Mouse (Mus musculus): Measurements from ENCODE around the gene Gys2. TPM values are rescaled to one million over a fixed set of nuclear protein-coding genes. Genes with fewer than 3 reads are reported as not detected.

The Gys2 gene
- polyA plus RNA-seq, 1 experiment from 2014 or later: 21.3 TPM

- H3K36me3 ChIP-seq (ENCODE audit: control insufficient read depth, insufficient read depth, low read length): no peaks in the 10 kb centered on the region
- no peak overlapping the region for H3K27ac ChIP-seq (ENCODE audit: low read depth, low read length)
- H3K9ac ChIP-seq (ENCODE audit: low read depth, low read length): no peak overlapping the region
- H3K4me2 ChIP-seq: no peak overlapping the region
- no peaks in the 10 kb centered on the region for H3K4me1 ChIP-seq (replicated peaks; ENCODE audit: control insufficient read depth, insufficient read depth, low read length)
- no peak for ATAC-seq (replicated peaks; ENCODE audit: low FRiP score)
- no peak overlapping the region for H3K4me3 ChIP-seq (ENCODE audit: low read depth, low read length)
- no peak for DNase-seq (ENCODE audit: low spot score)
- no peaks in the 10 kb centered on the region for H3K27me3 ChIP-seq (replicated peaks; ENCODE audit: control insufficient read depth, insufficient read depth, low read length)
- 71% methylated on average over 7 of the region's 7 CpGs for WGBS
- H3K9me3 ChIP-seq (ENCODE audit: control insufficient read depth, low read length): no peaks in the 10 kb centered on the region
Measured at GRCm38 (mm10) chr6:142424976-142425375, 47.9 kb downstream of the Gys2 start.

DNA sequence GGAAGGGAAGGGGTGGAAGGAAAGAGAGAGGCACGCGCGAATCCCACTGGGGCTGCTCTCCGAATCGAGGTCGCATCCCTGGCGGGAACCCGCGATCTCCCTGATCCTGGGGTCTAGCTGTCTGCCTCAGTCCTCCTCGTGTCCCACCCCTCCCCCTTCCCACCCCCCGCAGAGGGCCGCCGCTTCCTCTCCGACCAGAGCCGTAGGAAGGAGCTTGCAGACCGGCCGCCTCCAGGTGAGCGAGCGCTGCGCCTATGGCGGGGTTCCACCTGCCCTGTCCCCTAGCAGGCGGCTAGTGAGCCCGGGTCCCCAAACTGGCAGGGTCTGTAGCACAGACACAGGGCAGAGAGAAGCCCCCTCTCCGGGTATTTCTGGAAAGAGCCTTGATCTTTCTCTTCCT is 58.3 kb downstream of the Gys2 start:
- whole genome bisulfite sequencing: 3% methylated on average over 19 of the region's 24 CpGs
- H3K4me3 ChIP-seq (ENCODE audit: low read depth, low read length): peak overlapping the region; percentile 34
- H3K36me3 ChIP-seq (ENCODE audit: control insufficient read depth, insufficient read depth, low read length): no peaks in the 10 kb centered on the region
- DNase-seq (ENCODE audit: low spot score): no peak
- H3K4me2 ChIP-seq: peak overlapping the region; percentile 59
- no peaks in the 10 kb centered on the region for H3K4me1 ChIP-seq (replicated peaks; ENCODE audit: control insufficient read depth, insufficient read depth, low read length)
- no peaks in the 10 kb centered on the region for H3K9me3 ChIP-seq (ENCODE audit: control insufficient read depth, low read length)
- peaks cover 19% of the 10 kb centered on the region for H3K27me3 ChIP-seq (replicated peaks; ENCODE audit: control insufficient read depth, insufficient read depth, low read length)
- H3K27ac ChIP-seq (ENCODE audit: low read depth, low read length): no peak overlapping the region
- H3K9ac ChIP-seq (ENCODE audit: low read depth, low read length): no peak overlapping the region
- 0 out of 2 replicates have a peak, but pooled peaks have one; percentile 23 for ATAC-seq (replicated peaks; ENCODE audit: low FRiP score)

GRCm38 (mm10) chr6:142413845-142414244 is 59.1 kb downstream of the Gys2 start:
- H3K4me2 ChIP-seq: no peak overlapping the region
- H3K36me3 ChIP-seq (ENCODE audit: control insufficient read depth, insufficient read depth, low read length): no peaks in the 10 kb centered on the region
- H3K27ac ChIP-seq (ENCODE audit: low read depth, low read length): no peak overlapping the region
- H3K27me3 ChIP-seq (replicated peaks; ENCODE audit: control insufficient read depth, insufficient read depth, low read length): peaks cover 19% of the 10 kb centered on the region
- no peaks in the 10 kb centered on the region for H3K4me1 ChIP-seq (replicated peaks; ENCODE audit: control insufficient read depth, insufficient read depth, low read length)
- 13% methylated on average over 12 of the region's 12 CpGs for WGBS
- ATAC-seq (replicated peaks; ENCODE audit: low FRiP score) (no peak), DNase-seq (ENCODE audit: low spot score) (no peak)
- no peaks in the 10 kb centered on the region for H3K9me3 ChIP-seq (ENCODE audit: control insufficient read depth, low read length)
- H3K9ac ChIP-seq (ENCODE audit: low read depth, low read length): no peak overlapping the region
- no peak overlapping the region for H3K4me3 ChIP-seq (ENCODE audit: low read depth, low read length)

DNA sequence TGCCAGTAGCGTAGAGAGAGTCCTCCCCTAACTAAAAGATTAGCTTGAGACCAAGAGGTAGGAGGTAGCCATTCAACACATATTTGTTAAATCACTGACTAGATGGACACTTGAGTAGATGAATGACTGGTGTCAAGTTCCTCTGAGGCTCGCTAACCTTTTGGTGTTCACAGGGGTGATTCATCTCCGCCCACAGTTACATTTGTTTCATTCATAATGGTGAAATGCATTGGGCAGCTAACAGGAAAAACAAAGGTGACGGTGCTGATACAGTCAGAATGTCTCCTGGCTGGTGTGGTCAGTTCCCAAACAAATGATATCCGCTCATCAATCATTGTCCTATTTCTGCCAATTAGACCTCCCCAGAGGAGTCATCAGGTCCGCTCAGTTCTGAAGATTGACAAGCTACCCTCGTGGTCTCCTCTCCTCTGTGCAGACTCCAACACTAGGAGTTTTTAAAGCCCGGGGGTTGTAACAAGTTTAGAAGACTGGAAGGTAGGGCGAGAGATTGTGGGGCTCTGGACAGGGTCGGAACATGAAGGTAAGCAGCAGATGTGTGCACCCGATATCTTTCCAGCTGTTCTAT is 59.9 kb downstream of the Gys2 start, which contains the start of gene Spx:
Spx (plus strand) TSS at position 536 of the 586 bp plus-strand sequence.
- Histone ChIP-seq H3K36me3 (ENCODE audit: control insufficient read depth, insufficient read depth, low read length) (no peaks in the 10 kb centered on the region), H3K4me3 (ENCODE audit: low read depth, low read length) (no peak within 1 kb of the TSS), H3K9me3 (ENCODE audit: control insufficient read depth, low read length) (no peaks in the 10 kb centered on the region), H3K27me3 (replicated peaks; ENCODE audit: control insufficient read depth, insufficient read depth, low read length) (peaks cover 19% of the 10 kb centered on the region), H3K4me2 (peak within 1 kb of the TSS; percentile 59), H3K4me1 (replicated peaks; ENCODE audit: control insufficient read depth, insufficient read depth, low read length) (no peaks in the 10 kb centered on the region), H3K9ac (ENCODE audit: low read depth, low read length) (no peak within 1 kb of the TSS), H3K27ac (ENCODE audit: low read depth, low read length) (no peak within 1 kb of the TSS)
- 61% methylated on average over 11 of the region's 11 CpGs for WGBS
- DNase-seq (ENCODE audit: low spot score) (no peak), ATAC-seq (replicated peaks; ENCODE audit: low FRiP score) (no peak)

DNA sequence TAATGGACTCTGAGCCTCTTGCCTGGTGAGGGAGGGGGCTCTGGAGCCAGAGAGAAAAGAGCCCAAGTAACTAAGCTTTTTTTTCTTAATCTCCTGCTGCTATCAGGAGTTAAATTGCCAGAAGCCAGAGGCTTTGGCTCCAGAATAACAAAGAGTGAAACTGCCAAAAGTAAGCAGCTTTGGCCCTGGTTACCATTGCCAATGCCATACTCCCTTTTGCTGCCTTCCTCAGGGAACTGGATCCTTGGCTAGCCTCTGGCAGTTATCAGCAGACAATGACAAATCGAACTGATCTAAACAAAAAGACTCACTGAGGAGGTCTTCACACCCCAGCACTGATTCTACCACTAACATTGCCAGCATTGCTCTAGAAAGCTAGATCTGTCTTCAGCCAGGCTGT is 61.8 kb downstream of the Gys2 start:
- 28% methylated on average over 1 of the region's 1 CpGs for WGBS
- Histone ChIP-seq H3K4me3 (ENCODE audit: low read depth, low read length) (no peak overlapping the region), H3K27ac (ENCODE audit: low read depth, low read length) (no peak overlapping the region), H3K27me3 (replicated peaks; ENCODE audit: control insufficient read depth, insufficient read depth, low read length) (peaks cover 19% of the 10 kb centered on the region), H3K9ac (ENCODE audit: low read depth, low read length) (no peak overlapping the region), H3K36me3 (ENCODE audit: control insufficient read depth, insufficient read depth, low read length) (no peaks in the 10 kb centered on the region), H3K9me3 (ENCODE audit: control insufficient read depth, low read length) (no peaks in the 10 kb centered on the region), H3K4me2 (no peak overlapping the region), H3K4me1 (replicated peaks; ENCODE audit: control insufficient read depth, insufficient read depth, low read length) (no peaks in the 10 kb centered on the region)
- ATAC-seq (replicated peaks; ENCODE audit: low FRiP score) (no peak), DNase-seq (ENCODE audit: low spot score) (no peak)

DNA sequence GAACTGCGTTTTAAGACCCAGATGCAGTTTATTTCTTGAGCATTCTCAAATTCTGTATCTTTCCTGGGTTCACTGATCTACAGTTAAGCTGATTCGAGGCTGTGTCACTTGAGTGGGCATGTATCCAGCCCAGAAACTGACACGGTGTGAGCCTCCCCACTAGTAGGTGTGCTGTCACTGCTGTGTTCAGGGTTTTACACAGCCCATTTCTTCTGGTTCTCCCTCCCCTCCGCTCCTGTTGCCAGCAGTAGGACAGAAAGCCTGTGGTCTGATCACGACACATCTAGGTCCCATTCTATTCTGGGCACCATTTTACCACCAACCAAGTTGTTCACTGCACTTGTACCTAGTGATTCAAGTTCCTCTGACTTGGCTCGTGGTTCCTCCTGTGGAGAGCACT is 77.2 kb downstream of the Gys2 start:
- no peak overlapping the region for H3K4me2 ChIP-seq
- 91% methylated on average over 6 of the region's 6 CpGs for WGBS
- no peaks in the 10 kb centered on the region for H3K27me3 ChIP-seq (replicated peaks; ENCODE audit: control insufficient read depth, insufficient read depth, low read length)
- H3K9me3 ChIP-seq (ENCODE audit: control insufficient read depth, low read length): no peaks in the 10 kb centered on the region
- no peak overlapping the region for H3K4me3 ChIP-seq (ENCODE audit: low read depth, low read length)
- no peak overlapping the region for H3K27ac ChIP-seq (ENCODE audit: low read depth, low read length)
- ATAC-seq (replicated peaks; ENCODE audit: low FRiP score) (0 out of 2 replicates have a peak, but pooled peaks have one; percentile 39), DNase-seq (ENCODE audit: low spot score) (no peak)
- H3K36me3 ChIP-seq (ENCODE audit: control insufficient read depth, insufficient read depth, low read length): peaks cover 27% of the 10 kb centered on the region
- no peak overlapping the region for H3K9ac ChIP-seq (ENCODE audit: low read depth, low read length)
- 0 out of 2 replicates have a peak, but pooled peaks cover 4% of the 10 kb centered on the region for H3K4me1 ChIP-seq (replicated peaks; ENCODE audit: control insufficient read depth, insufficient read depth, low read length)

DNA sequence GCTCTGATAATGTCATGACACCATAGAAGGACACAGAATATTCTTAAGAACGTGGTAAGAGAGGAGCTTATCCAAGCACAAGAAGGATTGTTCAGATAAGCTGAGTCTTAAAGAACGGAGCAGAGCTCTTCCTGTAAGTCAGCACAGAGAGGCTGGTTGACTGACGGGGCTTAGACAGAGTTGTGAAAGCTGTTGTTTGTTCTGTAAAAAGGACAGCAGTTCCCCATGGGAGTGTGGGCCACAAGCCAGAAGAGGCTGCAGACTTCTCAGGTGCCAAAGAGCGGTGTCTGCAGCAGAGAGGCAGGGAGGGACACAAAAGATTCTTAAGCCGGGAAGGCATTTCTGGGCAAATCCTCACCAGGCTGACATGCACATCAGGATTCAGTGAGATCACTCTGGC is 78.2 kb downstream of the Gys2 start:
- no peak overlapping the region for H3K9ac ChIP-seq (ENCODE audit: low read depth, low read length)
- H3K27me3 ChIP-seq (replicated peaks; ENCODE audit: control insufficient read depth, insufficient read depth, low read length): no peaks in the 10 kb centered on the region
- 76% methylated on average over 5 of the region's 5 CpGs for WGBS
- 0 out of 2 replicates have a peak, but pooled peaks cover 4% of the 10 kb centered on the region for H3K4me1 ChIP-seq (replicated peaks; ENCODE audit: control insufficient read depth, insufficient read depth, low read length)
- DNase-seq (ENCODE audit: low spot score): no peak
- no peak overlapping the region for H3K4me2 ChIP-seq
- H3K36me3 ChIP-seq (ENCODE audit: control insufficient read depth, insufficient read depth, low read length): peaks cover 24% of the 10 kb centered on the region
- H3K4me3 ChIP-seq (ENCODE audit: low read depth, low read length): no peak overlapping the region
- H3K9me3 ChIP-seq (ENCODE audit: control insufficient read depth, low read length): no peaks in the 10 kb centered on the region
- no peak for ATAC-seq (replicated peaks; ENCODE audit: low FRiP score)
- no peak overlapping the region for H3K27ac ChIP-seq (ENCODE audit: low read depth, low read length)

DNA sequence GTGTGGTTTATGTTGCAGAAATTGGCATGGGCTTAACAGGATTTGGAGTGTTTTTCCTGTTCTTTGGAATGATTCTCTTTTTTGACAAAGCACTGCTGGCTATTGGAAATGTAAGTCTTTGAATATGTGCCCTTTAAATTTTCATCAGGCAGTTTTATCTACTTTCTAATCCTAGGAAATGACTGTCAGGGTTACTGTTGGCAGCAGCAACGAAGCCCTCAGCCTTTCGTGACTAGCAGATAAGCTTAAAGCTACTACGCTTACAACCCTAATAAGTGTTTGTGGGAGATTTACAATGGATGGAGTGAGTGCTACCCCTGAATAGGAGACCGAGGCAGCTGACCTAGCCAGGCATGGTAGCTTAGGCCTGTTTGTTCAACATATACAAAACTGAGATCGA is 80.6 kb downstream of the Gys2 start:
- 67% methylated on average over 5 of the region's 5 CpGs for WGBS
- DNase-seq (ENCODE audit: low spot score): no peak
- no peak overlapping the region for H3K27ac ChIP-seq (ENCODE audit: low read depth, low read length)
- H3K4me2 ChIP-seq: no peak overlapping the region
- H3K36me3 ChIP-seq (ENCODE audit: control insufficient read depth, insufficient read depth, low read length): peaks cover 24% of the 10 kb centered on the region
- ATAC-seq (replicated peaks; ENCODE audit: low FRiP score): no peak
- no peaks in the 10 kb centered on the region for H3K27me3 ChIP-seq (replicated peaks; ENCODE audit: control insufficient read depth, insufficient read depth, low read length)
- no peak overlapping the region for H3K9ac ChIP-seq (ENCODE audit: low read depth, low read length)
- H3K4me1 ChIP-seq (replicated peaks; ENCODE audit: control insufficient read depth, insufficient read depth, low read length): peaks cover 9% of the 10 kb centered on the region
- H3K9me3 ChIP-seq (ENCODE audit: control insufficient read depth, low read length): no peaks in the 10 kb centered on the region
- no peak overlapping the region for H3K4me3 ChIP-seq (ENCODE audit: low read depth, low read length)

DNA sequence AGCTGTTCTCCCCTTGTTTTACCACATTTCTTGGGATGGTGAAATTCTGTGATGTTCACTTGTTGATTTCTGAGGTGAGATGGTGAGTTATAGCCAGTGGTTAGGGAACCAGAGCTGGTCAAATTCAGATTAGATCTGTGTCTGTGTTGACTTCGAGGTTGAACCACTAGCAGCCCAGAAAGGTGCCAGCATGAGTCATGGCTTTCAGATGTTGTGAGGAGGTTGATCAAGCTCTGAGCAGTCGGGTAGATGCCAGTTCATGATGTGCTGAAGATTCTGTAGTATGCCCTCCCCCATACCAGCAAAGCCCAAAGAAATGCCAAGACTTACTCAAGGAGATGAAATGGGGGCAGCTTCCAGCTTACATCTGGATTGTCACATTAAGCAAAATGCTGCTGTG is 83.8 kb downstream of the Gys2 start:
- 0 out of 2 replicates have a peak overlapping the region, but pooled peaks have one; percentile 4 for H3K9ac ChIP-seq (ENCODE audit: low read depth, low read length)
- no peak for DNase-seq (ENCODE audit: low spot score)
- WGBS: 49% methylated on average over 2 of the region's 2 CpGs
- no peak overlapping the region for H3K27ac ChIP-seq (ENCODE audit: low read depth, low read length)
- H3K27me3 ChIP-seq (replicated peaks; ENCODE audit: control insufficient read depth, insufficient read depth, low read length): no peaks in the 10 kb centered on the region
- H3K4me1 ChIP-seq (replicated peaks; ENCODE audit: control insufficient read depth, insufficient read depth, low read length): peaks cover 12% of the 10 kb centered on the region
- no peaks in the 10 kb centered on the region for H3K9me3 ChIP-seq (ENCODE audit: control insufficient read depth, low read length)
- H3K36me3 ChIP-seq (ENCODE audit: control insufficient read depth, insufficient read depth, low read length): peaks cover 3% of the 10 kb centered on the region; the same call in 1 of the 2 replicates
- ATAC-seq (replicated peaks; ENCODE audit: low FRiP score): no peak
- no peak overlapping the region for H3K4me3 ChIP-seq (ENCODE audit: low read depth, low read length)
- H3K4me2 ChIP-seq: no peak overlapping the region; the same call in 1 of the 2 replicates
